Mouse (Mus musculus): Measurements from ENCODE around the gene Fam126a.

Gene Fam126a

GRCm38 (mm10) chr5:23992876-23993552 is 37.5 kb downstream of the Fam126a start:
- in situ Hi-C loops (cut with MboI, MseI): no loop called here

- in situ Hi-C loops (cut with MboI, MseI): no loop called here
These were observed 40.5 kb downstream of the Fam126a start for GRCm38 (mm10) chr5:23990001-23990400.

GRCm38 (mm10) chr5:23987792-23988191 is 42.7 kb downstream of the Fam126a start:
- in situ Hi-C loops (cut with MboI, MseI): no loop called here

- in situ Hi-C loops (cut with MboI, MseI): no loop called here
These were observed 48.4 kb downstream of the Fam126a start for GRCm38 (mm10) chr5:23982081-23982480.

GRCm38 (mm10) chr5:23978516-23978915 is 52.0 kb downstream of the Fam126a start:
- in situ Hi-C loops (cut with MboI, MseI): no loop called here

GRCm38 (mm10) chr5:23974994-23975575 is 55.4 kb downstream of the Fam126a start:
- in situ Hi-C loops (cut with MboI, MseI): no loop called here

- in situ Hi-C loops (cut with MboI, MseI): no loop called here
These were observed 62.8 kb downstream of the Fam126a start for GRCm38 (mm10) chr5:23967705-23968104.

GRCm38 (mm10) chr5:23964599-23965165 is 65.8 kb downstream of the Fam126a start:
- in situ Hi-C loops (cut with MboI, MseI): loop anchor here (5.0 kb wide), 1 partner anchor 47 kb away; no protein-coding TSS in a partner anchor

- in situ Hi-C loops (cut with MboI, MseI): no loop called here
These were observed 77.4 kb downstream of the Fam126a start for GRCm38 (mm10) chr5:23953047-23953446.

- in situ Hi-C loops (cut with MboI, MseI): no loop called here
These were observed 82.4 kb downstream of the Fam126a start for GRCm38 (mm10) chr5:23948071-23948470.

- in situ Hi-C loops (cut with MboI, MseI): no loop called here
These were observed 85.4 kb downstream of the Fam126a start for GRCm38 (mm10) chr5:23945056-23945455.

- in situ Hi-C loops (cut with MboI, MseI): no loop called here
These were observed 87.0 kb downstream of the Fam126a start for GRCm38 (mm10) chr5:23943534-23943933.

GRCm38 (mm10) chr5:23923481-23924165 is 106.9 kb downstream of the Fam126a start:
- in situ Hi-C loops (cut with MboI, MseI): no loop called here

GRCm38 (mm10) chr5:23922516-23923291 is 107.8 kb downstream of the Fam126a start:
- in situ Hi-C loops (cut with MboI, MseI): no loop called here

GRCm38 (mm10) chr5:23921316-23921715 is 109.2 kb downstream of the Fam126a start:
- in situ Hi-C loops (cut with MboI, MseI): no loop called here

GRCm38 (mm10) chr5:23919892-23920731 is 110.4 kb downstream of the Fam126a start:
- in situ Hi-C loops (cut with MboI, MseI): loop anchor here (5.0 kb wide), 1 partner anchor 42 kb away; no protein-coding TSS in a partner anchor

GRCm38 (mm10) chr5:23917301-23917700 is 113.2 kb downstream of the Fam126a start:
- in situ Hi-C loops (cut with MboI, MseI): loop anchor here (5.0 kb wide), 1 partner anchor 45 kb away; no protein-coding TSS in a partner anchor

- in situ Hi-C loops (cut with MboI, MseI): no loop called here
These were observed 118.9 kb downstream of the Fam126a start for GRCm38 (mm10) chr5:23911556-23911955.

- in situ Hi-C loops (cut with MboI, MseI): no loop called here
These were observed 121.2 kb downstream of the Fam126a start for GRCm38 (mm10) chr5:23909256-23909655.

- in situ Hi-C loops (cut with MboI, MseI): no loop called here
These were observed 121.9 kb downstream of the Fam126a start for GRCm38 (mm10) chr5:23908486-23909090.
